Mouse (Mus musculus) neural tube, embryonic 11.5 days (tissue): Measurements from ENCODE around the gene Slc22a2. TPM values are rescaled to one million over a fixed set of nuclear protein-coding genes. Genes with fewer than 3 reads are reported as not detected.

Source experiments
- ATAC-seq: fragments of 200-750 bp; cut with Nextera tagmentation; 2 replicates; pipeline ENCODE4 v1.8.0; 2017; ENCODE audit warnings: moderate number of reproducible peaks, mild to moderate bottlenecking, moderate TSS enrichment, moderate library complexity; ENCODE audit not compliant: insufficient read depth, low FRiP score, low TSS enrichment
- DNase-seq: peaks from one replicate; pipeline ENCODE4 v3.0.0-alpha.2; 2015; ENCODE audit warnings: low spot score
- H3K27ac ChIP-seq: fragments of 300-500 bp; sonication (generic); 2 replicates; pipeline ENCODE4 v1.5.1; 2014; ENCODE audit warnings: low read depth, mild to moderate bottlenecking, low read length
- H3K27me3 ChIP-seq: fragments of 300-500 bp; sonication (generic); 2 replicates; pipeline ENCODE4 v1.6.1; 2014; ENCODE audit warnings: mild to moderate bottlenecking, low read length, mixed read lengths; ENCODE audit not compliant: control insufficient read depth, insufficient read depth
- H3K36me3 ChIP-seq: fragments of 300-500 bp; sonication (generic); 2 replicates; pipeline ENCODE4 v1.6.1; 2014; ENCODE audit warnings: mild to moderate bottlenecking, low read length, moderate library complexity, mixed read lengths; ENCODE audit not compliant: control insufficient read depth, insufficient read depth
- H3K4me1 ChIP-seq: fragments of 300-500 bp; sonication (generic); 2 replicates; pipeline ENCODE4 v1.6.1; 2014; ENCODE audit warnings: low read length, mixed read lengths; ENCODE audit not compliant: control insufficient read depth, insufficient read depth
- H3K4me2 ChIP-seq: fragments of 300-500 bp; sonication (generic); 2 replicates; pipeline ENCODE4 v1.6.1; 2014; ENCODE audit warnings: low read depth, mild to moderate bottlenecking, moderate library complexity
- H3K4me3 ChIP-seq: fragments of 300-500 bp; sonication (generic); 2 replicates; pipeline ENCODE4 v1.5.1; 2014; ENCODE audit warnings: low read depth, low read length
- H3K9ac ChIP-seq: fragments of 300-500 bp; sonication (generic); 2 replicates; pipeline ENCODE4 v1.6.1; 2014; ENCODE audit warnings: mild to moderate bottlenecking, low read length
- H3K9me3 ChIP-seq: fragments of 300-500 bp; sonication (generic); 2 replicates; pipeline ENCODE4 v1.6.1; 2016; ENCODE audit warnings: low read length; ENCODE audit not compliant: control insufficient read depth
- WGBS: fragments of 180-500 bp; shearing (Covaris S2); extraction: QIAGEN DNeasy Blood & Tissue Kit; methylation state at CpG from one replicate; pipeline ENCODE4 v1.1.7; 2014; 5-methylcytosine and 5-hydroxymethylcytosine counted together
- polyA plus RNA-seq: library from polyadenylated mRNA; unstranded; fragments of >200 nt; fragmentation: Nextera tagmentation; extraction: Ambion mirVana; gene quantifications from 2 replicates; pipeline ENCODE4 v1.2.1, GENCODE M21; 2014

Slc22a2 gene
- polyA plus RNA-seq, 1 experiment from 2014 or later, result not detected

DNA sequence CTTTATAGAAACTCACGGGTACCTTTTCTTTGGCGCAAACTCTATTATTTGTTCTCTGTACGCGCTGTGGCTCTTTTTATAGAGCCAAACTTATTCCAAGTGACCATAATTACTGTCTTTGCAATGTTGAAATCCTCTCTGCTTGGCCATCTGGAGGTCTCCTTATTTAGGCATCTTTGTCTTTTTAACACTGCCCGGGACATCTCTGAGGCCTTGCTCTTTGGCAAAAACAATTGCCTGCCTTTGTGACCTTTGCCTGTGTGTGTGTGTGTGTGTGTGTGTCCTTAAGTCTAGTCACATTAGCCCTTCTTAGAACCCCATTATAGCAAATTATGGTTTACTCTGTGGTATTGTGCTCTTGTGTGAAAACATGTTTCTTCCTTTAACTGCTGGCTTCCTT is 61.5 kb downstream of the Slc22a2 start:
- Histone ChIP-seq H3K9me3 (no peaks in the 10 kb centered on the region), H3K4me1 (no peaks in the 10 kb centered on the region), H3K9ac (no peak overlapping the region), H3K27ac (no peak overlapping the region), H3K4me2 (no peak overlapping the region), H3K4me3 (no peak overlapping the region), H3K36me3 (no peaks in the 10 kb centered on the region), H3K27me3 (no peaks in the 10 kb centered on the region)
- WGBS, result 82% methylated on average over 5 of the region's 5 CpGs
- ATAC-seq (no peak), DNase-seq (no peak)

DNA sequence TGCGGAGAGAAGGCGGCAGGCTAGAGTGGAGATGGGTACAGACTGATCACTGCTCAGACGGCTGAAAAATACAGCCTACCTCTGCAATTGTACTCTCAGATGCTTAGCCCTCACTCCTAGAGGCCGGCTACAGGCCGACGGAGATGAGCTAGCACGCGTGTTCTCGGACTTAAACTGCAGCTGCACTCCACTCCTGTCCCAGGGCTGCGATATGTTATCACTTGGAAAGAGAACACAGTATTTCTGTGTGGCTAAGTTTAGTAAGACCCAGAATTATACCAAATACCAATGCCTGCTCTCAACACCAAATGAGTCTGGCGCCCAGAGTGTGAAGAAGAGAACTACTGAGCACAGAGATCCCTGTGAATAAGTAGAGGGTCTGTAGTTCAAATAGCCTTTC is 68.7 kb downstream of the Slc22a2 start:
- no peak for DNase-seq
- Histone ChIP-seq H3K9ac (no peak overlapping the region), H3K4me1 (no peaks in the 10 kb centered on the region), H3K27ac (no peak overlapping the region), H3K36me3 (no peaks in the 10 kb centered on the region), H3K4me3 (no peak overlapping the region), H3K9me3 (no peaks in the 10 kb centered on the region), H3K4me2 (no peak overlapping the region), H3K27me3 (no peaks in the 10 kb centered on the region)
- 89% methylated on average over 11 of the region's 11 CpGs for WGBS
- no peak for ATAC-seq

DNA sequence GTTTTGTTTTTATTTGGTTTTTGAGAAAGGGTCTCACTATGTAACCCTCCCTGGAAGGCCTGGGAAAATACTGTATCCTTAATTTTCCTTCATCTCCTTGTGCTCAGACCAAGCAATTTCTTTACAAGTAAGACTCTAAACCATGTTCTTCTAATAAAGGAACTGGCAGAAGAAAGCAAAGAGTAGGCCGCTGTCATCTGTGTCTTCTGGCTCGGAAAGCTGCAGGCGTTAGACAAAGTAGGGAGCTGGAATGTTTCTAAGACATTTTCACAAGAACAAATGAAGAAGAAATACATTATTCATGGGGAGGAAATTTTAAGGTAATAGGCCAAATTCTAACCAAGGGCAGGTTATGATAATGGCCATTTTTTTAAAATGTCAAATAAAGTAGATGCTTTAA is 70.1 kb downstream of the Slc22a2 start:
- no peak overlapping the region for H3K4me2 ChIP-seq
- H3K4me1 ChIP-seq, result no peaks in the 10 kb centered on the region
- H3K4me3 ChIP-seq, result no peak overlapping the region
- H3K9ac ChIP-seq, result no peak overlapping the region
- no peaks in the 10 kb centered on the region for H3K36me3 ChIP-seq
- DNase-seq, result no peak
- no peak overlapping the region for H3K27ac ChIP-seq
- ATAC-seq, result no peak
- WGBS, result 84% methylated on average over 3 of the region's 3 CpGs
- H3K27me3 ChIP-seq, result no peaks in the 10 kb centered on the region
- H3K9me3 ChIP-seq, result no peaks in the 10 kb centered on the region

DNA sequence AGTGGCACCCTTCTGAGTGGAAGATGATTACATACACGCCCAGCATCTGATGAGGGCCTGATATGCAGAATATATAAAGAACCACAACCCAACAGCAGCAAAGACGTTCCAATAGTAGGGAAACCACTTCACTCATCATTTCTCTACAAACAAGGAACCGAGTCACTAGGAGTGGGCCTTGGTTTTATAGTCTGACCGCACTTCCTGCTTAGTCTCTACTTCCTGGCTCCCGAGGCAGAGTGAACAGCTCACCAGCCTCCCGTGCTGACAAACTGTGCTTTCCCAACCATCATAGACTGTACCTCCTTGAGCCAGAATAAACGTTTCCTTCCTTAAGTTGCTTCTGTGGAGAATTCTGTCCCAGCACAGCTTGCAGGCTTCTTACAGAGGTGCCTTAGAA is 71.9 kb downstream of the Slc22a2 start:
- H3K9ac ChIP-seq, result no peak overlapping the region
- 83% methylated on average over 7 of the region's 7 CpGs for WGBS
- no peak overlapping the region for H3K27ac ChIP-seq
- DNase-seq (no peak), ATAC-seq (no peak)
- H3K27me3 ChIP-seq, result no peaks in the 10 kb centered on the region
- H3K9me3 ChIP-seq, result no peaks in the 10 kb centered on the region
- no peaks in the 10 kb centered on the region for H3K36me3 ChIP-seq
- no peak overlapping the region for H3K4me3 ChIP-seq
- H3K4me2 ChIP-seq, result no peak overlapping the region
- no peaks in the 10 kb centered on the region for H3K4me1 ChIP-seq

DNA sequence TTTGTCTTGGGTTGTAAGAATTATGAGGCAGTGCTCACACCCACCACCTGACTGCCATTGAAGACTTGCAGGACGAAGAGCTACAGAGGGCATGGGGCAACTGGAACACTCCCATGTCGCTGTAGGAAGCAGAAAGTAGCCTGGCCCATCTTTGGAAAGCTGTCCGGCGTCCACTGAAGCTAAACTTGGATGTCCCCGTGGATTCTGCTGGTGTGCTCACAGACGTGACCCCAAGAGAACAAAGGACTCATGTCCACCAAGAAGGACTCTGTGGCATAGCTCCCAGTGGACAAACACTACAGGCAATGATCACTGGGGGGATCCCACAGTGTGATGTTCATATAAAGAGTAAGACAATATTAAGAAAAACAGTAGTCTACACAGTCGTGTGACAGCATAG is 74.9 kb downstream of the Slc22a2 start:
- Histone ChIP-seq H3K4me1 (no peaks in the 10 kb centered on the region), H3K4me2 (no peak overlapping the region), H3K27ac (no peak overlapping the region), H3K9ac (no peak overlapping the region), H3K36me3 (no peaks in the 10 kb centered on the region), H3K9me3 (no peaks in the 10 kb centered on the region), H3K27me3 (no peaks in the 10 kb centered on the region), H3K4me3 (no peak overlapping the region)
- DNase-seq (no peak), ATAC-seq (no peak)
- 86% methylated on average over 7 of the region's 7 CpGs for WGBS

DNA sequence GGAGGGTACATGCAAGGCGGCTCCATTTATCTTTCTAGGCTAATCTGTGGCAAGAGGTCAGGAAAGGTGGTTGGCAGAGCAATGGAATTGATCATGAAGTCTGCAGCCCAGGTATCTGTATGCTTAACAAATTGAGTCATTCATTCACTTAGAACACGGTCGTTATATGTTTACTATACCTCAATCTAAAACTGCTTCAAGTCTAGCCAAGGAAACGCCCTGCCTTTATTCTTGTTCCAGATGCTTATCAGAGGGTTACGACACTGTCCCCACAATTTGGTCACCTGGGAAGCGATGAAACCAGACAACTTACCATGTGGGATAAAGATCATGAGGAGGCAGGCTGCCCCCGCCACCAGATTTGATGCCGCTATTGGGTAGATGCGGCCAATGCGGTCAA is 75.3 kb downstream of the Slc22a2 start:
- Histone ChIP-seq H3K36me3 (no peaks in the 10 kb centered on the region), H3K4me2 (no peak overlapping the region), H3K4me1 (no peaks in the 10 kb centered on the region), H3K4me3 (no peak overlapping the region), H3K9ac (no peak overlapping the region), H3K9me3 (no peaks in the 10 kb centered on the region), H3K27ac (no peak overlapping the region), H3K27me3 (no peaks in the 10 kb centered on the region)
- ATAC-seq (no peak), DNase-seq (no peak)
- WGBS, result 93% methylated on average over 10 of the region's 10 CpGs

DNA sequence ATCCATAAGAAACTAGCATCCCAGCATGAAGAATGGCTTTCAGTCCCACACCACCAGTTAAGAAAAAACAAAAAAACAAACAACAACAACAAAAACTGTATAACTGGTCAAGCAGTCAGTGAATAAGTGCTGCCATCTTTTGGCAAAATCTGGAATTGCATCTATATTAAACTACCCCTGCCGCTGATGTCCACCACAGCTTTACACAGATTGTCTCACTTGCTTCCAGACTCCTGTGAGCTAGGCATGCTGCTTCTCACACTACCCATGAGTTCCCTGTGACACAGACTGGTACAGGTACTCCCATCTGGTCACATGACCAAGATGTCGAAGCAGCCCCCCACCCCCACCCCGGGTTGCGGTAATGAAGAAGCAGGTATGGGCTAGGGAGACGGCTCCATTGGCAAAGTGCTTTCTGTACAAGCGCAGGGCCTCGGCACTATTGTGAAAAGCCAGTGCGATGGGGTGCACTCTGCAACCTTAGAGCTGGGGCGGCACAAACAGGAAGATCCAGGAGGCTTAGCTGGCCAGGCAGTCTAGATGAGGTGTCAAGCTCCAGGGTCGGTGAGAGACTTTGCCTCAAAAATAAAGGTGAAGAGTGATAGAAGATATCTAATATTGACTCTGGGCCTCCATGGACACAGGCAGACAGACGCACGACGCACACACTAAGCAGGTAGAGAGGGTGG is 76.8 kb downstream of the Slc22a2 start:
- DNase-seq (no peak), ATAC-seq (no peak)
- no peak overlapping the region for H3K4me2 ChIP-seq

DNA sequence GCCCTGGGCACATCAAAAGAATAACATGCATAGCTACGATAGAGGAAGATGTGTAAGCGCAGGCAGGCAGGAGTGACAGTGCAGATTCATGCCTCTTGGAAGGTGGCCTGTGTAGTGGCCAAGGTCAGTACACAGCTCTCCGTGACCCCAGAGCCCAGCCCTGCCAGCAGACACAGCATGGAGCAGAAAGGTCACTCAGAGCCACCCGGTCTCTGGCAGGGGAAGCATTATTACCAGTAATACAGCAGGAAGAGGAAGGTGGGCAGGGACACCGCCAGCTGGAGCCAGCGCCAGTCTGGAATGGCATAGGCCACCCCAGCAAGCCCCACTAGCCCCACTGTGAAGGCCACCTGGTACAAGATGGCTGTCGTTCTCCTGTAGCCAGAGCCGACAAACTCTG is 80.2 kb downstream of the Slc22a2 start:
- 62% methylated on average over 8 of the region's 8 CpGs for WGBS
- no peak overlapping the region for H3K4me3 ChIP-seq
- H3K9me3 ChIP-seq, result no peaks in the 10 kb centered on the region
- ATAC-seq, result no peak
- DNase-seq, result no peak
- H3K27ac ChIP-seq, result no peak overlapping the region
- no peak overlapping the region for H3K4me2 ChIP-seq
- H3K4me1 ChIP-seq, result peaks cover under 1% of the 10 kb centered on the region; the same call in 1 of the 2 replicates
- H3K27me3 ChIP-seq, result no peaks in the 10 kb centered on the region
- no peaks in the 10 kb centered on the region for H3K36me3 ChIP-seq
- no peak overlapping the region for H3K9ac ChIP-seq

More for the DNA sequence above, 76.8 kb downstream of the Slc22a2 start:
- H3K36me3 ChIP-seq, result no peaks in the 10 kb centered on the region
- H3K9me3 ChIP-seq, result no peaks in the 10 kb centered on the region
- H3K27me3 ChIP-seq, result no peaks in the 10 kb centered on the region
- H3K4me3 ChIP-seq, result no peak overlapping the region
- no peak overlapping the region for H3K9ac ChIP-seq
- H3K27ac ChIP-seq, result no peak overlapping the region
- 72% methylated on average over 13 of the region's 13 CpGs for WGBS
- no peaks in the 10 kb centered on the region for H3K4me1 ChIP-seq

DNA sequence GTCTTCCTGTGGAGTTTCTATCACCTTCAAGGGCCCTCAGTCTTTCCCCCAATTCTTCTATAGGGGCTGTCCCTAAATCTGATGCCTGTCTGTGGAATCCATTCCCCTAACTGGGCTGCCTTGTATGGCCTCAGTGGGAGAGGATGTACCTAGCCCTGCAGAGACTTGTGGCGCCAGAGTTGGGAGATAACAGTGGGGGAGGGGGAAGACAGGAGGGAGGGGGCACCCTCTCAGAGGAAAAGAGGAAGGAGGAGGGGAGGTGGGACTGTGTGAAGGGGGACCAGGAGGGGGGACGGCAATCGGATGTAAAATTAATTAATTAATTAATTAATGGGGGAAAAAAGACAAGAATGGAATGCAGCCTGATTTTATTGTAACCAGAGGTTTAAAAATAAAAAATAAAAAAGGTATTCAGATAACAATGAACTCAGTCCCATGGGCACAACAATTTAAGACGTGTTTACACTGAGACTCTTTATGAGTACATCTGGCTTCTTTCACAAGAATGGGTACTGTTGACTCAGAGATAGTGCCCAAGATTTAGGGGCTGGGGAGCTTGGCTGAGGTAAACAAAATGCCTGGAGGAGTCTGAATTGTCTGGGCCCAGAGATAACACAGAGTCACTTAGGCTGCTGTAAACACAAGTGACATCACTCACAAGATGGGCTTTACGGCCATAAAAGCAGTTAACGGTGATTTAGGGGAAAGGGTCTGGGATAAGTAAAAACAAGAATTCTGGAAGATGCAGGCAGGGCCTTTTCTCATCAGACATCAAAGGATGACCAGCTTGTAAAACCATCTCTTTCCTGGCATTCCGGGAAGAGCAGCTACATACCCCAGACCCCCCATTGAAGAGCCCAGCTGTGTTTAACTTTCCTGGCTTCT is 84.8 kb downstream of the Slc22a2 start:
- Histone ChIP-seq H3K9me3 (no peaks in the 10 kb centered on the region), H3K9ac (no peak overlapping the region), H3K4me3 (no peak overlapping the region), H3K36me3 (no peaks in the 10 kb centered on the region), H3K4me1 (peaks cover 3% of the 10 kb centered on the region; the same call in 1 of the 2 replicates), H3K27ac (peak overlapping the region; percentile 2; the same call in 1 of the 2 replicates), H3K27me3 (no peaks in the 10 kb centered on the region), H3K4me2 (no peak overlapping the region)
- DNase-seq, result no peak
- ATAC-seq, result no peak
- WGBS, result 12% methylated on average over 7 of the region's 7 CpGs
